Mouse (Mus musculus) intestine, postnatal 0 days (tissue): ENCODE results near the gene Asic2. TPM values are rescaled to one million over a fixed set of nuclear protein-coding genes. Genes with fewer than 3 reads are reported as not detected.

Experiments
- ATAC-seq: fragments of 200-750 bp; cut with Nextera tagmentation; 2 replicates; pipeline ENCODE4 v1.8.0; 2017; ENCODE audit warnings: mild to moderate bottlenecking, moderate TSS enrichment, moderate library complexity
- H3K27ac ChIP-seq: fragments of 300-500 bp; sonication (generic); 2 replicates; pipeline ENCODE4 v1.5.1; 2014; ENCODE audit warnings: mild to moderate bottlenecking, low read depth, low read length, moderate library complexity
- H3K27me3 ChIP-seq: fragments of 300-500 bp; sonication (generic); replicated peaks from 2 replicates; pipeline ENCODE4 v1.6.1; 2014; ENCODE audit warnings: low read length, mixed read lengths; ENCODE audit not compliant: control insufficient read depth, insufficient read depth
- H3K36me3 ChIP-seq: fragments of 300-500 bp; sonication (generic); 2 replicates; pipeline ENCODE4 v1.6.1; 2014; ENCODE audit warnings: mild to moderate bottlenecking, moderate library complexity; ENCODE audit not compliant: control insufficient read depth, insufficient read depth
- H3K4me1 ChIP-seq: fragments of 300-500 bp; sonication (generic); replicated peaks from 2 replicates; pipeline ENCODE4 v1.6.1; 2014; ENCODE audit warnings: antibody characterized with exemption, low read length, mixed read lengths; ENCODE audit not compliant: control insufficient read depth, insufficient read depth
- H3K4me2 ChIP-seq: fragments of 300-500 bp; sonication (generic); replicated peaks from 2 replicates; pipeline ENCODE4 v1.6.1; 2014; ENCODE audit warnings: low read depth, mild to moderate bottlenecking, moderate library complexity
- H3K4me3 ChIP-seq: fragments of 300-500 bp; sonication (generic); 2 replicates; pipeline ENCODE4 v1.5.1; 2014; ENCODE audit warnings: low read depth, low read length
- H3K9ac ChIP-seq: fragments of 300-500 bp; sonication (generic); 2 replicates; pipeline ENCODE4 v1.6.1; 2014; ENCODE audit warnings: mild to moderate bottlenecking, low read depth, low read length
- H3K9me3 ChIP-seq: fragments of 300-500 bp; sonication (generic); 2 replicates; pipeline ENCODE4 v1.6.1; 2016; ENCODE audit warnings: mixed run types; ENCODE audit not compliant: control insufficient read depth
- CTCF ChIP-seq: sonication (generic); IDR thresholded peaks from 2 replicates; pipeline ENCODE4 v1.5.1; 2016; ENCODE audit warnings: low read depth, mild to moderate bottlenecking, control low read depth, antibody characterized with exemption, moderate library complexity
- WGBS: fragments of 180-500 bp; shearing (Covaris S2); extraction: QIAGEN DNeasy Blood & Tissue Kit; methylation state at CpG from one replicate; pipeline ENCODE4 v1.1.7; 2014; 5-methylcytosine and 5-hydroxymethylcytosine counted together
- polyA plus RNA-seq: library from polyadenylated mRNA; unstranded; fragments of >200 nt; fragmentation: Nextera tagmentation; extraction: Ambion mirVana; gene quantifications from 2 replicates; pipeline ENCODE4 v1.2.1, GENCODE M21; 2015

The Asic2 gene
- polyA plus RNA-seq, 1 experiment from 2014 or later = 0.55 TPM

DNA sequence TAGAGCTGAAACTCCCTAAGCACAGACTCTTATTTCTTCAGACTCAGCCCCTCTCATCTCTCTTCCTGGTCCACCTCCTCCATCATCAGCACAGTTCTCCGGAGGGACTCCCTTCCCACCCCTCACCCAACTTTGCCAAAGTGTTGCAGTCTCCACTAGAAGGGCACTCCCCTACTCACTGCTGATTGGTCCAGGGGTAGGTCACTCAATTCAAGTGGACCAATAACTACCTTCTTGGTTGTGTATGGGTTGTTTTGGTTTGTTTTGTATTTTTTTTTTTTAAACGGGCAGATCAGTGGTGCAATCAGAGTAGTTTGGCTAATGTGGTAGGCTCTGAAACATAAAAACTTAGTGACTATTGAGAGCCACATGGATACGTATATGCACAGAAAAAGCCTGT, 1002.2 kb downstream of the Asic2 start:
- ATAC-seq = no peak
- 56% methylated on average over 3 of the region's 3 CpGs for WGBS
- no peak overlapping the region for H3K4me3 ChIP-seq

DNA sequence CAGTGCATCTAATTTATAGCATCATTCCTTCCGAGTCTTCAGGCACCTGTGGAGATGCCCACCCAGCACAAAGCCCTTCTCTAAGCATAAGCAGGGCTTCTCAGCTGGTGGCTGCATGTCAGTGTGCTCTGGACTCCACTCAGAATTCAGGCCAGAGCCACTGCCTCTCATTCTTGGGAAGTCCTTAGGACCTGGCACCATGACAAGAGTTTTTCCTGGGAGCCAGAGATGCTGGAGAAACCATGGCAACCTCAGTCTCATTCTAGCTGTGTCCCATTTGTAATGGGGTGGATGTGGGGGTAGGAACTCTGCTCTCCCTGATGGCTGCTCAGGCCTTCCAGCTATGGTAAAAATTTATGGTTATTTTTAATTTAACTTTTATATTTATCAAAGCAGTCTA, 1006.9 kb downstream of the Asic2 start:
- ATAC-seq = no peak
- Histone ChIP-seq H3K27ac (no peak overlapping the region), H3K27me3 (no peaks in the 10 kb centered on the region; the same call in 1 of the 2 replicates), H3K4me3 (no peak overlapping the region), H3K9ac (no peak overlapping the region), H3K4me2 (no peak overlapping the region), H3K9me3 (no peaks in the 10 kb centered on the region), H3K36me3 (no peaks in the 10 kb centered on the region), H3K4me1 (no peaks in the 10 kb centered on the region)
- TF ChIP-seq CTCF = no peak
- 62% methylated on average over 1 of the region's 1 CpGs for WGBS

More for the DNA sequence above, 1002.2 kb downstream of the Asic2 start:
- Histone ChIP-seq H3K4me2 (no peak overlapping the region), H3K27ac (no peak overlapping the region), H3K4me1 (no peaks in the 10 kb centered on the region), H3K36me3 (no peaks in the 10 kb centered on the region), H3K27me3 (no peaks in the 10 kb centered on the region), H3K9ac (no peak overlapping the region), H3K9me3 (no peaks in the 10 kb centered on the region)
- no peak for TF ChIP-seq CTCF

DNA sequence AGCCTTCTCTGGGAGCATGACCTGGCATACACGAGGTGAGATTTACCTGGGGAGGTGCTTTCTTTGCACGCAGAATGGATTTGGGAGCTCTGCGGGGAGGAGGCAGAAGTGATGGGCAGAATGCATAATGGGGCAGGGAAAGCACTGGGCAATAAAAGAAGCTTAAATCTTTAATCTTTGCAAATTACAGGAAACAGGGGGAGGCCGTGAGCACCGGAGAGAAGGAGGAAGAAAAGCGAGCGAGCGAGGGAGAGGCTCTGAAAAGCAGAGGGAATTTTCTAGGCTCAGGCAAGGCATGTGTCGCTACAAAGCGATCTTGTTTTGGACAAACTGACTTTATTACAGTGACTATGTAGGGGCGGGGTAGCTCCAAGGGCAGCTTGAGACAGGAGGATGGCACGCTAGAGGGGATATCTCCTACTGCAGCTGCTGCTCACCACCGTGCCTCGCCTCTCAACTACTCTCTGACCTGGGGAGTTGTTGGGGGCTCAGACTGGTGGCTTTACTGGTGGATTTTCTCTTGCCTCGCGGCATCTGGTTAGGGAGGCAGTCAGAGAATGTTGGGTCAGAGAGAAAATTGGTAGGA, 1010.1 kb downstream of the Asic2 start:
- 6% methylated on average over 16 of the region's 16 CpGs for WGBS
- ATAC-seq = no peak
- H3K36me3 ChIP-seq = no peaks in the 10 kb centered on the region
- H3K9ac ChIP-seq = no peak overlapping the region
- no peaks in the 10 kb centered on the region for H3K4me1 ChIP-seq
- H3K27ac ChIP-seq = no peak overlapping the region
- H3K4me3 ChIP-seq = no peak overlapping the region
- H3K27me3 ChIP-seq = no peaks in the 10 kb centered on the region; the same call in 1 of the 2 replicates
- no peak for TF ChIP-seq CTCF
- no peak overlapping the region for H3K4me2 ChIP-seq
- H3K9me3 ChIP-seq = no peaks in the 10 kb centered on the region

- H3K27ac ChIP-seq = no peak overlapping the region
- no peak for TF ChIP-seq CTCF
- no peak overlapping the region for H3K4me2 ChIP-seq
- no peaks in the 10 kb centered on the region for H3K4me1 ChIP-seq
- WGBS = 69% methylated on average over 6 of the region's 6 CpGs
- H3K4me3 ChIP-seq = no peak overlapping the region
- ATAC-seq = no peak
- no peaks in the 10 kb centered on the region for H3K36me3 ChIP-seq
- H3K27me3 ChIP-seq = no peaks in the 10 kb centered on the region; the same call in 1 of the 2 replicates
- no peaks in the 10 kb centered on the region for H3K9me3 ChIP-seq
- H3K9ac ChIP-seq = no peak overlapping the region
Observed at GRCm38 (mm10) chr11:80955915-80956314, 1012.3 kb downstream of the Asic2 start.

- H3K4me3 ChIP-seq = no peak overlapping the region
- TF ChIP-seq CTCF = no peak
- H3K27me3 ChIP-seq = no peaks in the 10 kb centered on the region; the same call in 1 of the 2 replicates
- WGBS = 78% methylated on average over 8 of the region's 8 CpGs
- no peaks in the 10 kb centered on the region for H3K36me3 ChIP-seq
- no peaks in the 10 kb centered on the region for H3K4me1 ChIP-seq
- ATAC-seq = no peak
- no peak overlapping the region for H3K27ac ChIP-seq
- no peaks in the 10 kb centered on the region for H3K9me3 ChIP-seq
- no peak overlapping the region for H3K9ac ChIP-seq
- no peak overlapping the region for H3K4me2 ChIP-seq
Observed at GRCm38 (mm10) chr11:80954147-80954546, 1014.1 kb downstream of the Asic2 start.

DNA sequence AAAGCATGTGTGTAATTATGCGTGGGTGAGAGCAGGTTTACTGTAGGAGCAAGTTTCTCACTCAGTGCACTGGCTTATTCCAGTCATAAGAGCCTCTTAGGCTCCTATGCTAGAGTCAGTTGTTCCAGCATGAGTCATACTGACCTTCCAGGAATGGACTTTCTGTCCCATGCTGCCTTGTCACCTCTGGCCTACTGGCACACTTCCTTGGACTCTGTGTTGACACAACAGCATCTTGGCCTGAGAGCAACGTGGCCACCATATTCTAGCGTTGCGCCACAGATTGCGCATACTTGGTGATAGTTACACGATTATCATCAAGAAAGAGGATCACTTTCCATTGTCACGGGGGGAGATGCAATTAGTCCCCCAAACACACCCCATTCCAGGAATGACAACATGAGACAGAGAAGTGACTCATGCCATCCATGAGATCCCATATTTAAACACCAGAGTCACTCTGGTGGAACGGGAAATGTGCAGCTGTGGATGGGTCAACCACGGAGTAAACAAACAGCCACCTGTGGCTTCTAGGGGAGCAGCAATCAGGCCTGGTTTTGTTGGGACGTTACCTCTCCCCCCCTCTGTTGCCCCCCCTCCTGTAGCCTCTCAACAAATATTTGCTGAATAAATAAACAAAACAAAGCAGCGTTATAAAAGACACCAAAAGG, 1019.1 kb downstream of the Asic2 start:
- 64% methylated on average over 11 of the region's 11 CpGs for WGBS
- Histone ChIP-seq H3K9me3 (no peaks in the 10 kb centered on the region), H3K27ac (no peak overlapping the region), H3K4me1 (no peaks in the 10 kb centered on the region), H3K36me3 (no peaks in the 10 kb centered on the region), H3K4me3 (no peak overlapping the region), H3K4me2 (no peak overlapping the region), H3K9ac (no peak overlapping the region), H3K27me3 (no peaks in the 10 kb centered on the region)
- ATAC-seq = no peak
- TF ChIP-seq CTCF = no peak
